Mouse (Mus musculus) myocyte (in vitro differentiated cells): Measurements from ENCODE around the gene Vps11.

Experiments used
- CEBPB ChIP-seq: IDR thresholded peaks from 2 replicates; pipeline ENCODE4 v1.6.1; 2011; ENCODE audit warnings: mild to moderate bottlenecking, moderate library complexity; ENCODE audit not compliant: poor library complexity, insufficient read depth, severe bottlenecking
- E2F4 ChIP-seq: IDR thresholded peaks from one replicate; pipeline ENCODE4 v1.6.1; 2011; ENCODE audit warnings: mild to moderate bottlenecking, control low read depth, moderate library complexity; ENCODE audit not compliant: insufficient read depth
- MAX ChIP-seq: IDR thresholded peaks from one replicate; pipeline ENCODE4 v1.6.1; 2011; ENCODE audit warnings: low read depth, mild to moderate bottlenecking, control low read depth
- MYOG ChIP-seq, 3 experiments: IDR thresholded peaks; one replicate each; pipeline ENCODE4 v1.6.1; 2011; ENCODE audit warnings: control low read depth in 2 of 3, low read depth in 2 of 3, mild to moderate bottlenecking in 2 of 3; ENCODE audit not compliant: insufficient read length in 2 of 3, control insufficient read depth in 1 of 3, insufficient read depth in 1 of 3
- POLR2A ChIP-seq: IDR thresholded peaks from one replicate; pipeline ENCODE4 v1.6.1; 2011; ENCODE audit warnings: low read depth, mild to moderate bottlenecking, control low read depth, moderate library complexity; ENCODE audit not compliant: insufficient read length
- POLR2AphosphoS2 ChIP-seq: IDR thresholded peaks from one replicate; pipeline ENCODE4 v1.6.1; 2011; ENCODE audit warnings: low read depth, control low read depth; ENCODE audit not compliant: insufficient read length
- REST ChIP-seq: IDR thresholded peaks from one replicate; pipeline ENCODE4 v1.6.1; 2011; ENCODE audit warnings: mild to moderate bottlenecking, control low read depth, moderate library complexity; ENCODE audit not compliant: insufficient read depth, insufficient read length
- SRF ChIP-seq: IDR thresholded peaks from one replicate; pipeline ENCODE4 v1.6.1; 2011; ENCODE audit warnings: low read depth; ENCODE audit not compliant: control insufficient read depth, insufficient read length
- TCF12 ChIP-seq: IDR thresholded peaks from one replicate; pipeline ENCODE4 v1.6.1; 2011; ENCODE audit warnings: mild to moderate bottlenecking, control low read depth; ENCODE audit not compliant: poor library complexity, insufficient read depth, severe bottlenecking
- TCF3 ChIP-seq: IDR thresholded peaks from one replicate; pipeline ENCODE4 v1.6.1; 2011; ENCODE audit warnings: low read depth, control low read depth; ENCODE audit not compliant: insufficient read length

DNA sequence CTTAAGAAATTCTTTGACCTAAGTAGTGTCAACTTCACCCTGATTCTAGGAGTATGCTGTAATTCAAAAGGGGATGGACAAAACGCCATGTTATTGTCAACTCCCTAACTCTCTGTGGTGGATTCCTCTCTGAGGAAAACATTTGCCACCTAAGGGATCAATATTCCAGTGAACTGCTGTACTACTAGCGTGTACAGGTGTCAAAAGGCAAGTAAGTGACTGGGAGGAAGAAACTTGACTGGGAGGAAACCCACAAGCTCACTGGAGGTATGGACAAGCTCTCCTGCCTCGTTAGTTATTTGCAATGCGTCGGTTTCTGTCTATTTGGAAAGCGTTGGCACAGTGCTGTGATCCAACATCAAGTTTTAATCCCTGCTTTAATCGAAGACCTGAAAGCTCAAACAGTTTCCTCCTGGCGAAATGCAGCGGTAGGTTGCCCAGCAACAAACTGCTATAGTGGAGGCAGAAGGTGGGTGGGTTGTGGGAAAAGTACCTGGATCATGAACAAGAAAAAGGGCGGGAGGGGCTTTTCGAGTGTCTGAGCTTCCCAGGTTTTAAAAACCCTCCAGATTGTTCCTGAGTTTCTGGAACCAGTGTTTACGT is 35.6 kb downstream of the Vps11 start, which contains the start of gene Dpagt1:
- TF ChIP-seq REST (no peak), POLR2A (no peak), E2F4 (no peak), CEBPB (no peak), TCF12 (no peak), MAX (no peak), SRF (no peak), POLR2AphosphoS2 (no peak), MYOG (IDR thresholded peaks at IDR 0.05; ENCODE audit: control insufficient read depth in 1 of 3, insufficient read depth in 1 of 3, insufficient read length in 2 of 3, low read depth in 2 of 3) (no peak), TCF3 (no peak)
